Mouse (Mus musculus) intestine, embryonic 15.5 days (tissue): ENCODE data around the gene Itgax. TPM values are rescaled to one million over a fixed set of nuclear protein-coding genes. Genes with fewer than 3 reads are reported as not detected.

Experiments
- ATAC-seq: fragments of 200-750 bp; cut with Nextera tagmentation; 2 replicates; pipeline ENCODE4 v1.8.0; 2017; ENCODE audit warnings: moderate TSS enrichment, moderate library complexity
- H3K27ac ChIP-seq: fragments of 300-500 bp; sonication (generic); 2 replicates; pipeline ENCODE4 v1.5.1; 2015; ENCODE audit warnings: mild to moderate bottlenecking, inconsistent platforms
- H3K27me3 ChIP-seq: fragments of 300-500 bp; sonication (generic); replicated peaks from 2 replicates; pipeline ENCODE4 v1.6.1; 2015; ENCODE audit warnings: inconsistent platforms
- H3K36me3 ChIP-seq: fragments of 300-500 bp; sonication (generic); 2 replicates; pipeline ENCODE4 v1.6.1; 2015; ENCODE audit warnings: inconsistent platforms
- H3K4me1 ChIP-seq: fragments of 300-500 bp; sonication (generic); replicated peaks from 2 replicates; pipeline ENCODE4 v1.6.1; 2015; ENCODE audit warnings: inconsistent platforms
- H3K4me2 ChIP-seq: fragments of 300-500 bp; sonication (generic); replicated peaks from 2 replicates; pipeline ENCODE4 v1.6.1; 2015; ENCODE audit warnings: mild to moderate bottlenecking, inconsistent platforms
- H3K4me3 ChIP-seq: fragments of 300-500 bp; sonication (generic); replicated peaks from 2 replicates; pipeline ENCODE4 v1.5.1; 2015; ENCODE audit warnings: inconsistent platforms
- H3K9ac ChIP-seq: fragments of 300-500 bp; sonication (generic); 2 replicates; pipeline ENCODE4 v1.6.1; 2015; ENCODE audit warnings: inconsistent platforms
- H3K9me3 ChIP-seq: fragments of 300-500 bp; sonication (generic); 2 replicates; pipeline ENCODE4 v1.6.1; 2016; ENCODE audit warnings: inconsistent platforms
- WGBS: fragments of 180-500 bp; shearing (Covaris S2); methylation state at CpG from one replicate; pipeline ENCODE4 v1.1.7; 2015; 5-methylcytosine and 5-hydroxymethylcytosine counted together
- polyA plus RNA-seq: library from polyadenylated mRNA; unstranded; fragments of >200 nt; fragmentation: Nextera tagmentation; extraction: Ambion mirVana; gene quantifications from 2 replicates; pipeline ENCODE4 v1.2.1, GENCODE M21; 2015

Itgax gene
- polyA plus RNA-seq, 1 experiment from 2014 or later: 0.59 TPM

GRCm38 (mm10) chr7:128180126-128180525 lies 50.8 kb downstream of the Itgax start:
- Histone ChIP-seq H3K27ac (no peak overlapping the region), H3K36me3 (no peaks in the 10 kb centered on the region), H3K4me2 (no peak overlapping the region), H3K4me1 (no peaks in the 10 kb centered on the region), H3K9me3 (no peaks in the 10 kb centered on the region), H3K27me3 (no peaks in the 10 kb centered on the region), H3K9ac (no peak overlapping the region), H3K4me3 (no peak overlapping the region)
- ATAC-seq: no peak
- WGBS: 73% methylated on average over 7 of the region's 7 CpGs

- H3K27ac ChIP-seq: no peak overlapping the region
- 66% methylated on average over 6 of the region's 6 CpGs for WGBS
- ATAC-seq: no peak
These were observed 51.2 kb downstream of the Itgax start for GRCm38 (mm10) chr7:128180546-128180945.

GRCm38 (mm10) chr7:128181691-128182090 lies 52.3 kb downstream of the Itgax start:
- WGBS: 88% methylated on average over 10 of the region's 10 CpGs
- no peaks in the 10 kb centered on the region for H3K9me3 ChIP-seq
- H3K9ac ChIP-seq: no peak overlapping the region
- H3K36me3 ChIP-seq: no peaks in the 10 kb centered on the region
- no peaks in the 10 kb centered on the region for H3K4me1 ChIP-seq
- no peaks in the 10 kb centered on the region for H3K27me3 ChIP-seq
- no peak overlapping the region for H3K27ac ChIP-seq
- no peak for ATAC-seq
- no peak overlapping the region for H3K4me3 ChIP-seq
- H3K4me2 ChIP-seq: no peak overlapping the region

More at GRCm38 (mm10) chr7:128180546-128180945, 51.2 kb downstream of the Itgax start:
- Histone ChIP-seq H3K36me3 (no peaks in the 10 kb centered on the region), H3K4me3 (no peak overlapping the region), H3K9me3 (no peaks in the 10 kb centered on the region), H3K4me2 (no peak overlapping the region), H3K9ac (no peak overlapping the region), H3K4me1 (no peaks in the 10 kb centered on the region), H3K27me3 (no peaks in the 10 kb centered on the region)

Other genes with a start within 250 kb of the Itgax start
- gene Prss53, start 238.6 kb upstream of the Itgax start, polyA plus RNA-seq: 1.7 and 2.3 TPM in 2 replicates
- not detected in 2 replicates for gene Gm21974, start 234.1 kb upstream of the Itgax start, polyA plus RNA-seq
- gene Vkorc1, start 233.9 kb upstream of the Itgax start, polyA plus RNA-seq: 203 and 241 TPM in 2 replicates
- 158 and 180 TPM in 2 replicates for gene Bckdk, start 225.5 kb upstream of the Itgax start, polyA plus RNA-seq
- 31.7 and 32.3 TPM in 2 replicates for gene Kat8, start 217.0 kb upstream of the Itgax start, polyA plus RNA-seq
- 58.5 and 67.5 TPM in 2 replicates for gene Prss8, start 199.4 kb upstream of the Itgax start, polyA plus RNA-seq
- gene Prss36, start 182.8 kb upstream of the Itgax start, polyA plus RNA-seq: 8.2 and 9.6 TPM in 2 replicates
- 306 and 315 TPM in 2 replicates for gene Fus, start 162.1 kb upstream of the Itgax start, polyA plus RNA-seq
- gene Pycard, start 135.7 kb upstream of the Itgax start, polyA plus RNA-seq: 418 and 480 TPM in 2 replicates
- gene Trim72, start 125.6 kb upstream of the Itgax start, polyA plus RNA-seq: 0.19 and 0.53 TPM in 2 replicates
- 2.1 TPM in 2 replicates for gene Itgam, start 66.9 kb upstream of the Itgax start, polyA plus RNA-seq
- not detected in 2 replicates for gene Gm49368, start 66.9 kb upstream of the Itgax start, polyA plus RNA-seq
- gene Itgad, start 24.8 kb downstream of the Itgax start, polyA plus RNA-seq: not detected in 2 replicates
- 0.43 and 0.88 TPM in 2 replicates for gene Cox6a2, start 76.8 kb downstream of the Itgax start, polyA plus RNA-seq
- 17.4 and 17.6 TPM in 2 replicates for gene Armc5, start 107.8 kb downstream of the Itgax start, polyA plus RNA-seq
- 5.7 and 6.1 TPM in 2 replicates for gene 9130023H24Rik, start 108.5 kb downstream of the Itgax start, polyA plus RNA-seq
- gene Tgfb1i1, start 117.3 kb downstream of the Itgax start, polyA plus RNA-seq: 160 and 163 TPM in 2 replicates
- gene Slc5a2, start 136.1 kb downstream of the Itgax start, polyA plus RNA-seq: 0.20 and 0.24 TPM in 2 replicates
- 43.0 and 51.0 TPM in 2 replicates for gene BC017158, start 168.6 kb downstream of the Itgax start, polyA plus RNA-seq